Mouse (Mus musculus) embryonic facial prominence, embryonic 14.5 days (tissue): ENCODE data around the gene Btg2. TPM values are rescaled to one million over a fixed set of nuclear protein-coding genes. Genes with fewer than 3 reads are reported as not detected.

ENCODE experiments used
- ATAC-seq: fragments of 200-750 bp; cut with Nextera tagmentation; 2 replicates; pipeline ENCODE4 v1.8.0; 2017; ENCODE audit warnings: low read depth, moderate number of reproducible peaks, moderate TSS enrichment
- DNase-seq: peaks from one replicate; pipeline ENCODE4 v3.0.0-alpha.2; 2015; ENCODE audit warnings: low spot score
- H3K27ac ChIP-seq: fragments of 300-500 bp; sonication (generic); replicated peaks from 2 replicates; pipeline ENCODE4 v1.5.1; 2014; ENCODE audit warnings: low read depth, mild to moderate bottlenecking, low read length, moderate library complexity
- H3K27me3 ChIP-seq: fragments of 300-500 bp; sonication (generic); replicated peaks from 2 replicates; pipeline ENCODE4 v1.6.1; 2014; ENCODE audit warnings: low read length; ENCODE audit not compliant: control insufficient read depth, insufficient read depth
- H3K36me3 ChIP-seq: fragments of 300-500 bp; sonication (generic); 2 replicates; pipeline ENCODE4 v1.6.1; 2014; ENCODE audit warnings: low read length, mixed read lengths; ENCODE audit not compliant: control insufficient read depth, insufficient read depth
- H3K4me1 ChIP-seq: fragments of 300-500 bp; sonication (generic); 2 replicates; pipeline ENCODE4 v1.6.1; 2014; ENCODE audit warnings: antibody characterized with exemption, low read length; ENCODE audit not compliant: control insufficient read depth, insufficient read depth
- H3K4me2 ChIP-seq: fragments of 300-500 bp; sonication (generic); 2 replicates; pipeline ENCODE4 v1.6.1; 2014; ENCODE audit warnings: low read depth, mild to moderate bottlenecking, low read length, moderate library complexity, mixed read lengths
- H3K4me3 ChIP-seq: fragments of 300-500 bp; sonication (generic); 2 replicates; pipeline ENCODE4 v1.5.1; 2014; ENCODE audit warnings: low read depth, mild to moderate bottlenecking, low read length
- H3K9ac ChIP-seq: fragments of 300-500 bp; sonication (generic); 2 replicates; pipeline ENCODE4 v1.6.1; 2014; ENCODE audit warnings: low read depth, mild to moderate bottlenecking, low read length, moderate library complexity, mixed read lengths
- H3K9me3 ChIP-seq: fragments of 300-500 bp; sonication (generic); 2 replicates; pipeline ENCODE4 v1.6.1; 2016; ENCODE audit warnings: low read length; ENCODE audit not compliant: control insufficient read depth
- WGBS: fragments of 180-500 bp; shearing (Covaris S2); extraction: QIAGEN DNeasy Blood & Tissue Kit; methylation state at CpG from one replicate; pipeline ENCODE4 v1.1.7; 2014; 5-methylcytosine and 5-hydroxymethylcytosine counted together
- polyA plus RNA-seq: library from polyadenylated mRNA; unstranded; fragments of >200 nt; fragmentation: Nextera tagmentation; extraction: Ambion mirVana; gene quantifications from 2 replicates; pipeline ENCODE4 v1.2.1, GENCODE M21; 2014

Btg2 gene
- polyA plus RNA-seq, 1 experiment from 2014 or later = 41.3 TPM

- no peak overlapping the region for H3K4me2 ChIP-seq
- ATAC-seq (no peak), DNase-seq (no peak)
- H3K27me3 ChIP-seq = no peaks in the 10 kb centered on the region
- H3K9ac ChIP-seq = no peak overlapping the region
- no peak overlapping the region for H3K27ac ChIP-seq
- H3K36me3 ChIP-seq = no peaks in the 10 kb centered on the region
- H3K4me3 ChIP-seq = no peak overlapping the region
- H3K4me1 ChIP-seq = no peaks in the 10 kb centered on the region
- H3K9me3 ChIP-seq = no peaks in the 10 kb centered on the region
- WGBS = 90% methylated on average over 5 of the region's 5 CpGs
These were observed 31.5 kb upstream of the Btg2 start for GRCm38 (mm10) chr1:134110449-134110848.

GRCm38 (mm10) chr1:134110015-134110414 lies 31.1 kb upstream of the Btg2 start:
- H3K9ac ChIP-seq = no peak overlapping the region
- ATAC-seq (no peak), DNase-seq (no peak)
- H3K27me3 ChIP-seq = no peaks in the 10 kb centered on the region
- H3K27ac ChIP-seq = no peak overlapping the region
- H3K4me1 ChIP-seq = no peaks in the 10 kb centered on the region
- no peaks in the 10 kb centered on the region for H3K9me3 ChIP-seq
- no peaks in the 10 kb centered on the region for H3K36me3 ChIP-seq
- WGBS = 83% methylated on average over 3 of the region's 3 CpGs
- H3K4me3 ChIP-seq = no peak overlapping the region
- H3K4me2 ChIP-seq = no peak overlapping the region

- no peak overlapping the region for H3K9ac ChIP-seq
- H3K27ac ChIP-seq = no peak overlapping the region
- WGBS = 88% methylated on average over 7 of the region's 7 CpGs
- H3K4me3 ChIP-seq = no peak overlapping the region
- H3K27me3 ChIP-seq = no peaks in the 10 kb centered on the region
- H3K36me3 ChIP-seq = no peaks in the 10 kb centered on the region
- H3K4me1 ChIP-seq = no peaks in the 10 kb centered on the region; the same call in 1 of the 2 replicates
- no peaks in the 10 kb centered on the region for H3K9me3 ChIP-seq
- H3K4me2 ChIP-seq = no peak overlapping the region
- ATAC-seq = no peak
- DNase-seq = no peak
These were observed 28.9 kb upstream of the Btg2 start for GRCm38 (mm10) chr1:134107777-134108176.

- 2% methylated on average over 5 of the region's 5 CpGs for WGBS
- peak; percentile 45; the same call in 1 of the 2 replicates for ATAC-seq
- H3K9ac ChIP-seq = no peak overlapping the region
These were observed 27.8 kb upstream of the Btg2 start for GRCm38 (mm10) chr1:134106719-134107118.

GRCm38 (mm10) chr1:134105764-134106430 lies 27.0 kb upstream of the Btg2 start:
- Histone ChIP-seq H3K9me3 (no peaks in the 10 kb centered on the region), H3K27ac (no peak overlapping the region), H3K27me3 (no peaks in the 10 kb centered on the region), H3K4me2 (no peak overlapping the region), H3K36me3 (no peaks in the 10 kb centered on the region), H3K9ac (no peak overlapping the region), H3K4me3 (no peak overlapping the region), H3K4me1 (no peaks in the 10 kb centered on the region; the same call in 1 of the 2 replicates)
- WGBS = 42% methylated on average over 3 of the region's 3 CpGs
- no peak for ATAC-seq
- DNase-seq = no peak

More at GRCm38 (mm10) chr1:134106719-134107118, 27.8 kb upstream of the Btg2 start:
- peak; percentile 88 for DNase-seq
- Histone ChIP-seq H3K27me3 (no peaks in the 10 kb centered on the region), H3K4me3 (no peak overlapping the region), H3K4me2 (no peak overlapping the region), H3K9me3 (no peaks in the 10 kb centered on the region), H3K4me1 (no peaks in the 10 kb centered on the region; the same call in 1 of the 2 replicates), H3K27ac (no peak overlapping the region), H3K36me3 (no peaks in the 10 kb centered on the region)

- no peak for ATAC-seq
- H3K4me2 ChIP-seq = no peak overlapping the region
- H3K9me3 ChIP-seq = no peaks in the 10 kb centered on the region
- H3K9ac ChIP-seq = no peak overlapping the region
- H3K27ac ChIP-seq = no peak overlapping the region
- DNase-seq = no peak
- H3K4me3 ChIP-seq = no peak overlapping the region
- WGBS = 75% methylated on average over 10 of the region's 11 CpGs
- H3K4me1 ChIP-seq = no peaks in the 10 kb centered on the region; the same call in 1 of the 2 replicates
- no peaks in the 10 kb centered on the region for H3K36me3 ChIP-seq
- no peaks in the 10 kb centered on the region for H3K27me3 ChIP-seq
These were observed 26.3 kb upstream of the Btg2 start for GRCm38 (mm10) chr1:134105043-134105763.

- Histone ChIP-seq H3K9ac (no peak overlapping the region), H3K27ac (peak overlapping the region; percentile 46), H3K4me2 (no peak overlapping the region), H3K4me1 (peaks cover 5% of the 10 kb centered on the region), H3K36me3 (no peaks in the 10 kb centered on the region), H3K27me3 (no peaks in the 10 kb centered on the region), H3K4me3 (no peak overlapping the region), H3K9me3 (no peaks in the 10 kb centered on the region)
- no peak for ATAC-seq
- peak; percentile 55 for DNase-seq
- WGBS = 52% methylated on average over 5 of the region's 5 CpGs
These were observed 24.9 kb upstream of the Btg2 start for GRCm38 (mm10) chr1:134103861-134104260.

- H3K9ac ChIP-seq = no peak overlapping the region
- DNase-seq (no peak), ATAC-seq (no peak)
- H3K27ac ChIP-seq = no peak overlapping the region
- no peaks in the 10 kb centered on the region for H3K36me3 ChIP-seq
- no peak overlapping the region for H3K4me2 ChIP-seq
- H3K4me3 ChIP-seq = no peak overlapping the region
- H3K9me3 ChIP-seq = no peaks in the 10 kb centered on the region
- 67% methylated on average over 3 of the region's 3 CpGs for WGBS
- H3K4me1 ChIP-seq = peaks cover 21% of the 10 kb centered on the region
- H3K27me3 ChIP-seq = no peaks in the 10 kb centered on the region
These were observed 22.7 kb upstream of the Btg2 start for GRCm38 (mm10) chr1:134101593-134101992.
